Mouse (Mus musculus): Measurements from ENCODE around the gene Zfp207. TPM values are rescaled to one million over a fixed set of nuclear protein-coding genes. Genes with fewer than 3 reads are reported as not detected.
"Not testable (repeated sequence)": the region's sequence is repeated elsewhere in the genome, so short reads cannot be mapped to it uniquely, and the experiment has no call there.

The Zfp207 gene
- total RNA-seq, 4 experiments from 2014 or later: 51.6 to 64.2 (median 60.8) TPM

DNA sequence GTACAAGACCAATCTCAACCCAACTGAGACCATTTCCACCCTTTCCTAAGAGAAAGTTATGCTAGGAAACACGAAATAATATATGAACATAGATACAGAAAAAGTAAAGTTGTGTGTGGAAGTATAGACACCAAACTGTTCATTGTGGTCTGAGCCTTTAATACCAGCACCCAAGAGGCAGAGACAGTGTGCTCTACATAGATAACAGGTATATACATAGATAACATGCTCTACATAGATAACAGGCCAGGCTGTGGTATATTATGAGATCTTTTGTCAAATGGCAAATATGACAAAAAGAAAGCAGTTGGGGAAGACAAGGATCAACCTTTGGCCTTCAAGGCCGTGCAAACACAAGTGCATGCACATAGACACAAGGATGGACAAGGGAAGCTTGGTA is 27.3 kb downstream of the Zfp207 start:
- DNase-seq (ENCODE audit: low spot score): no peak

DNA sequence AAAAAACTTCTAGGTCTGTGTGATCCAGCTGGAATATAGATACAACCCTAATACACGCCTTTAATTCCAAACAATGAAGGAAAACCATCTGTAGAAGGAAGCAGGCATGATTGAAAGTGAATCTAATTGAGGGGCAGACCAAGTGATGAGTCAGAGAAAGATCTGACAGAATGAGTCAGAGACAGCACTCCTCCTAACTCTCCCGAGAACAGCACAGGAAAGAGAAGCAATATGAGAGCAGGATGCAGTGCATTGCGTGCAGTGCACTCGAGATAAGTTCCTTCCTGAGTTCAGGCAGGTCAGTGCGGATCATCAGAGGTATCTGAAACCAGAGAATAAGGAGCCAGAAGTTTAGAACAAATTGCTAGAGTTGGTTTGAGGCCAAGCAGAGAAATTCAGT is 34.0 kb downstream of the Zfp207 start:
- DNase-seq (ENCODE audit: low spot score): no peak

DNA sequence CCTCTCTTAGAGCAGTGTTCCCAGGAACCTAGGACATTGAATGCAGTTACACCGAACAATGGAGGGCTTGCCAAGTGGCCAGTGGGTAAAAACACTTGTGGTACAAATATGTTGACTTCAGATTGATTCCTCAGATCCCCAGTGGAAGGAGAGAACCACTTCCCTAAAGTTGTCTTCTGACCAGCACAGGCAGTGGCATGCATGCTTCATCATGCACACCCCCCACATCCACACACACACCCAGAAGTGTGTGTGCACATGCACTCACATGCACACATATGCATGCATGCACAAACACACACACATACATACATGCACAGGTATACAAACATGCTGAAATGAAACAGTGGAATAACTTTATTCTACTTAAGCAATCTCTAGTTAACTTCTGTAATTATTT is 36.7 kb downstream of the Zfp207 start:
- no peak for DNase-seq (ENCODE audit: low spot score)

DNA sequence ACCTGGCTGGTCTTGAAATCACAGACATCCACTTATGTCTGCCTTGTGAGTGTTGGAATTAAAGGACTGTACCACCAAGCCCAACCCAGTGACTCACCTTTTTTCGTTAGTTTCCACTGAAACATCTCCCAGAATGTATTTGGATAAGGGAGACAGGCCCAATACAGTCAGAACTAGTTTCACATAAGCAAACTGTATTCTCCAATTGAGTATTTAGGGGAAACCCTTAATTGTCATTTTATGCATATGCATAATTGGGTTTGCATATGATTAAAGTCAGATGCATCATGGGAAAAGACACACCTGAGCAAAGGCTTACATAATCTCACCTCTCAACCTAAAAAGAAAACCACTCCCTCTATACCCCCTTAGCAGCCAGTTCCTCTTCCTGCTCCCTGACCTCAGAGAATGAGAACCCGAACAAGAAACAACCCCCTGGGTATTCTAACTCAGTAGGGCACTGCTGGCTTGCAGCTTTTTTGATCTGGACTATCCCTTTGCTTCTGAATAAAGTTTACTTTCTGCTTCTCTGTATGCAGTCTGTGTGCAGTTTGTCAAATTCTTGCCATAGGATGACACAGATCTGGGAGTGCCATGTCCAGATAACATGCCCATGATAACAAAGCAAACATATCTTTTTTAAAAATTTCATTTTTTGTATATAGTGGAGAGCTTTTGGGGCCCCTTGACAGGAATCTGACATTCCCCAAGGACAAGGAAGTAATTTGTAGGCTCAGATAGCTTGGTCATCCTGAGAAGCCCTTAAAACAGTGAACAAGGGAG is 37.3 kb downstream of the Zfp207 start:
- DNase-seq (ENCODE audit: low spot score): no peak

DNA sequence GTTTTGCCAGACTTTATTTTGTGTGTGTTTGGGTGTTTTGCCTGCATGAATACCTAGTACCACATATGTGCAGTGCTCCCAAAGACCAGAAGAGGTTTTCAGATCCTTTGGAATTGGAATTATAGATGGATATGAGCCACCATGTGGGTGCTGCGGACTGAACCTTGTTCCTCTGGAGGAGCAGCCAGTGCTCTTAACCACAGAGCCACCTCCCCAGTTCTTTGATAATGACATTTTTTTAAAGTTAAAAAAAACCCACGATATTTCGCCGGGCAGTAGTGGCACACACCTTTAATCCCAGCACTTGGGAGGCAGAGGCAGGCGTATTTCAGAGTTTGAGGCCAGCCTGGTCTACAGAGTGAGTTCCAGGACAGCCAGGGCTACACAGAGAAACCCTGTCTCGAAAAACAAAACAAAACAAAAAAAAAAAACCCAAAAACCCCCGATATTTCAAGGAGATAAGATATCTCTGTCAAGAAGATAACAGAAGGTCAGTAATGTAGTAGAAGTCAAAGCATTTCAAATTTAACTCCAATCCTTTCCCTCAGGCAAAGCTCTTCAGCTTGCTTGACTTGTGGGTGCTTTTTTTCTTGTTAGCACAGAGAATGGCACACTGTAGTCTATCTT is 38.5 kb downstream of the Zfp207 start:
- DNase-seq (ENCODE audit: low spot score): no peak

DNA sequence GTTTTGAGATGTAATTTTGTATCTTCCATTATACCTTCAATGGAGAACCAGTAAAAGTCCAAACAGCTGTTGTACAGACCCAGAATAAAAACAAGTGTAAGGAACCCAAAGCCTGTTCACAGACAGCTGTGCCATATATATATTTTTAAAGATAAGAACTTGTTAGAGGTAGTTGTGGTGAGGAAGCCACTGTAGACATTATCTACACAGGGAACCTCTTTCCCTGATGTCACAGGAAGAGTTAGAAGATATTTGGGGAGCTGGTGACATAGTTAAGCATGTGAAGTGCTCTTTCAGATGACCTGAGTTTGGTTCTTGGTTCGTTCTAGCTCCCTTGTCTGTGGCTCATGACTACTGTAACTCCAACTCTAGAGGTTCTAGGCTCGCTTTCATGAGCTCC is 41.6 kb downstream of the Zfp207 start:
- DNase-seq (ENCODE audit: low spot score): no peak

DNA sequence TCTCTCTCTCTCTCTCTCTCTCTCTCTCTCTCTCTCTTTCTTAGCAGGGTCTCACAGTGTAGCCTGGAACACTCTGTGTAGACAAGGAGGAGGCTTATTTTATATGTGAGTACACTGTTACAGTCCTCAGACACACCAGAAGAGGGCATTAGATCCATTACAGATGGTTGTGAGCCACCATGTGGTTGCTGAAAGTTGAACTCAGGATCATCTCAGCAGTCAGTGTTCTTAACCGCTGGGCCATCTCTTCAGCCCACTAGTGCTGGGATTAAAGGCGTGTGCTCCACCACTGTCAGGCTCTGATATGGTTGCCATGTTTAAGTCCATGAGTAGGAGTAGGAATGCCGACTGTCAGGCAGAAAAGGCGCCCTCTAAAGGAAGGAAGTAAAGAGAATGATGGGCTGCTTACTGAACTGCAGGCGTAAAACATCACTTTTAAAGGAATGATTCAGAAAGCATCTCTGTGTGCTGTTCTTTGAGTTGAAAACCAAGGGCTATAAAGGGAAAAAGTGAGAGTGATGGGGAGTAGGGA is 42.2 kb downstream of the Zfp207 start:
- DNase-seq (ENCODE audit: low spot score): no peak

DNA sequence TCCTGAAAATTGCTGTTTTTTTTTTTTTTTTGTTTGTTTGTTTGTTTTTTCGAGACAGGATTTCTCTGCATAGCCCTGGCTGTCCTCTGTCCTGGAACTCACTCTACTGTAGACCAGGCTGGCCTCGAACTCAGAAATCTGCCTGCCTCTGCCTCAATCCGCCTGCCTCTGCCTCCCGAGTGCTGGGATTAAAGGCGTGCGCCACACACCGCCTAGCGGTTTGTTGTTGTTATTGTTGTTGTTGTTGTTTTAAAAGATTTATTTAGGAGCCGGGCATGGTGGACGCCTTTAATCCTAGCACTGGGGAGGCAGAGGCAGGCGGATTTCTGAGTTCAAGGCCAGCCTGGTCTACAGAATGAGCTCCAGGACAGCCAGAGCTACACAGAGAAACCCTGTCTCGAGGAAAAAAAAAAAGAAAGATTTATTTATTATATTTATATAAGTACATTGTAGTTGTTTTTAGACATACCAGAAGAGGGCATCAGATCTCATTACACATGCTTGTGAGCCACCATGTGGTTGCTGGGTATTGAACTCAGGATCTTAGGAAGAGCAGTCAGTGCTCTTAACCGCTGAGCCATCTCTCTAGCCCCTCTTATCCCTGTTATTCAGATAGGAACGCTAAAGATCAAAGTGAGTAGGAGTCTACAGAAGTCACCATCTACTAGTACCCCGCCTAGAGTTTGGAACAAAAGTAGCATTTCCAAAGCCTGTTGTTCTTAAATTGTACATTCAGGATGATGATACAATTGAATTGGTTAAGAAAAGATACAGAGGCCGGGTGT is 43.1 kb downstream of the Zfp207 start:
- not testable (repeated sequence) for DNase-seq (ENCODE audit: low spot score)

DNA sequence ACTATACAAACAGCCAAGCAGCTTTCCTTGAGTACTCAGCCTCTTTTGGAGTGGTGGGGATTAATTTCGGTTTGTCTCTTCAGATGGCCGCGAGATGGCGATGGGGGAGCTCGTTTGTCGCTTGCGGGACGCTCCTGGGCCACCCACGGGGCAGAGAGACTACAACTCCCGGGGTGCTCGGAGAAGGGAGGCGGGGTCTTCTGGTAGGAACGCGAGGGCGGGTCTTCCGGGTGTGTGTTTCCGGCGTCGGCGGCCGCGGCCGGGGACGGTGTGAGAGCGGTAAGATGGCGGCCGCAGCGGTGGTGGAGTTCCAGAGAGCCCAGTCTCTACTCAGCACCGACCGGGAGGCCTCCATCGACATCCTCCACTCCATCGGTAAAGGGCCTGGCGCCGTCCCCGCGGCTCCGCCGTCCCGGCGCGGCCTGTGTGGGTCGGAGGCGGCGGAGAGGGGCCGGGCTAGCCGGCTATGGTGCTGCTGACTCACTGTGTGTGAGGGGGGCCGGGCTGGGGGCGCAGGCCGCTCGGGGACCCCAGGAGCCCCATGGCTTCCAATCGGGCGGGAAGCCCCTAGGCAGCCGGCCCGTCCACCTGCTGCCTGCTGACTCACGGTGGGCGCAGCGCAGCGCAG is 45.4 kb downstream of the Zfp207 start, which contains the start of gene Psmd11:
Gene Psmd11 (plus strand): TSS at position 235 of the 628 bp plus-strand sequence.
- DNase-seq (ENCODE audit: low spot score): peak; percentile 95

DNA sequence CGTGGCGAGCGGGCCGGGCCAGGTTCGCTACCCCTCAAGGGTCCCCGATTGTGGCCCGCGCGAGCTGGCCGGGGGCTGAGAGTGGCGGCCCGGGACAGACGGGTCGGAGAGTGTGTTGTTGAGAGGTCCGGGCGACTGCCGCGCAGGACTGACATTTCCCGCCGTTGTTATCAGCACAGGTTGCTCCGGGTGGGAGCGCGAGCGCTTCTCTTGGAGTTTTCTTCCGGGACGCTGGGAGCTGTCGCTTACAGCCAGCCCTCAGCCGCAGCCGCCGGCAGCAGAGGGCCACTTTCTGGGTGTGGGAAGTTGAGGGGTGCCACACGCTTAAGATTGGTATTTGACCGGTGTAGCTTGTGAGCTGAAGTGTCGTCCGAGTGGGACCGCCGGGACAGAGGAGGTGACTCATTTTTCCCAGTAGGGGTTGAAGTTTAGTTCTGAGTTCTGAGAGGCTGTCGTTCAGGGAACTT is 46.0 kb downstream of the Zfp207 start:
- peak; percentile 17 for DNase-seq (ENCODE audit: low spot score)

DNA sequence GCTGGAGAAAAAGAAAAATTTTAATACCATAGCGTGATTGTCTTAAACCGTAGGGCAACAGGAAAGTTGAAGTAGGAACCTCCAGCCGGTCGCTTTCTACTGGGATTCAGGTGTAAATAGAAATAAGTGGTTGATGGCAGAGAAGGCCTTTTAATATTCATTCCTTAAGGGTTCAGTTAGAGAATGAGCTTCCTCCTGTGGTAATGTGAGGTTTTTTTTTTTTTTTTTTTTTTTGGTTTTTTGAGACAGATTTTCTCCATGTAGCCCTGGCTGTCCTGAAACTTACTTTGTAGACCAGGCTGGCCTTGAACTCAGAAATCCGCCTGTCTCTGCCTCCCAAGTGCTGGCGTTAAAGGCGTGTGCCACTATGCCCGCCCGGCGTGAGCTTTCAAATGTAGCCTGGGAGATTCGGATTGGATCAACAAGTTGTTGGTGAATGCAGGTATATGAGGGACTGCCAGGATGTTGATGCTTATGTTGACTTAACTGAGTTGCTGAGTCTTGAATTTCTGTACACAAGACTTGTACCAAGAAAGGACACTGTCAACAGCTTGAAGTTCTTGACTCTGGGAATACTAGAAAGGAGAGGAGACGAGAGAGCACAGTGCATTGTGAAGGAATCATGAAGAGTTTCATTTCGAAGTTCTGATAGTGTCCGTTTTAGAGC is 46.6 kb downstream of the Zfp207 start:
- DNase-seq (ENCODE audit: low spot score): no peak

DNA sequence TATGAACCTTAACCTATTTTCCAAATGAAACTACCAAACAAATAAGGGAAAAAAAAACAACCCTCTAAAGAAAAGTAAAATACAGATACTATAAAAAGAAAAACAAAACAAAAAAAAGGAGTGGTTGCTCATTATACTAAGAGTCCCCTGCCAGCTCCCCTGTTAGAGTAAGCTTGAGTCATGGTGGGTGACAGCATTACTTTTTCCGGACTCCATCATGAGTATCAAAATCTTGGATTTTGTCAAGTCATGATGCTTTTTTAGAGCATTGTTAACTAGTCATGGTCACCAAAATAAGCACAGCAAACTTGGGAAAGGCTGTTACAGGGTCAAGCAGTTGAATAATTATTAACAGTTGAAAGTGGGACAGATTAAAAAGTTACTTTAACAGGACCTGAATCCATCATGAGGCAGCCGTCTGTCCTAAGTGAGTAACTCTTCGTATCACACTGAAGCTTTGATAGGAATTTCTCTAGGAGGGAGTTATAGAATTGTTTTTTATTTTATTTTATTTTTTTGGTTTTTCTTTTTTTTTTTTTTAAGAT is 47.4 kb downstream of the Zfp207 start:
- DNase-seq (ENCODE audit: low spot score): no peak

DNA sequence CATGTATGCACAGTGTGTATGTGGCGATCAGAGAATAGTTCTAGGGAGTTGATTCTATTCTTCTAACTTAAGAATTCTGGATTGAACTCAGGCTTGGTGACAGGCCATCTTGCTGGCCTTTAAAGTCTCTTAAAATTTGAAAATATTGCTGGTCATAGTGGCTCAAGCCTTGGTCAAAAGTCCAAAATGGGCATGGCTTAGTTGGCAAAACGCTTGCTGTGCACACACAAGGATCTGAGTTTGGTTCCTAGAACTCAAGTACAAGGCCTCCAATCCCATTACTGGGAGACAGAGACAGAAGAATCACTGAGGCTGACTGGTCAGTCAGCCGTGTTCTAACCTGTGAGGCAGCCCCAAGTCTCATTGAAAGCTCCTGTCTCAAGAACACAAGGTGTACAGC is 63.8 kb downstream of the Zfp207 start:
- DNase-seq (ENCODE audit: low spot score): no peak

DNA sequence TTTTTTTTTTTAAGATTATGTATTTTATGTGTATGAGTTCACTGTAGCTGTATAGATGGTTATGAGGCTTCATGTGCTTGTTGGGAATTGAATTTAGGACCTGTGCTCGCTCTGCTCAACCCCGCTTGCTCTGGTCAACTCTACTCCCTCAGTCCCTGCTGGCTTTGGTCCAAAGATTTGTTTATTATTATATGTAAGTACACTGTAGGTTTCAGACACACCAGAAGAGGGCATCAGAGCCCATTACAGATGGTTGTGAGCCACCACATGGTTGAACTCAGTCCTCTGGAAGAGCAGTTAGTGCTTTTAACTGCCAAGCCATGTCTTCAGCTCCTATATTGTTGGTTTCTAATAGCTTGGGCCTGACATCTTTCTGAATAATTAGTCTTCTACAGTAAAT is 66.8 kb downstream of the Zfp207 start:
- no peak for DNase-seq (ENCODE audit: low spot score)

DNA sequence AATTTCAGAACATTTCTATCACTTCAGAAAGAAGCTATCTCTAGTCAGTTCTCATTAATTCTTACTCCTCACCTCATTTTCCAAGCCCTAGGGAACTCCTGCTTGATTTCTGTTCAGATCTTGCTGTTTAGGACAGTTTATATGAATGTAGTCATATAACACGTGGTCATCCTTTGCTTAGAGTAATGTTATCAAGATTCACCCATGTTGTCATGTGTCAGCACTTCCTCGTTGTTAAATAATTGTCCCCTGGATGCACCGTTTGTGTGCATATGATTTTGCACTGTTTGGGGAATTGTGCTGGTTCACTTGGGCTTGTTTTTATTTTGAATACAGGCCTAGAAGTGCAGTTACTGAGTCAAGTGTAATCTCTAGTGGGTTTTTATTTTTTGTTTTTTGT is 69.2 kb downstream of the Zfp207 start:
- DNase-seq (ENCODE audit: low spot score): no peak

DNA sequence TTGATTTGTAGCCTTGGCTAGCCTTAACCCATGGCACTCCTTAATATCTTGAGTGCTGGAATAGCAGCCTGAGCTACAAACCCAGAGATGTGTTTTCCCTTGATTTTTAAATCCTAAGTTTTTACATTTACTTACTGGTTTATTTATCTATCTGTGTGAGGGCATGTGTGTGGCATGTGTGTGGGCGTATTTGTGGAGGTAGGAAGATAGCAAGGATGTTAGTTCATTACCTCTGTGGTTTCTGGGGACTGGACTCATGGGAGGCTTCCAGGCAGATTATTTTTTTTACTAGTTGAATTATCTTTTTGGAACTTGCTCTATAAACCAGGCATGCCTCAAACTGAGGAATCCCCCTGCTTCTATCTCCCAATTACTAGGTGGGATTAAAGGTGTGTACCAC is 70.1 kb downstream of the Zfp207 start:
- DNase-seq (ENCODE audit: low spot score): no peak

Other genes starting within 250 kb of the Zfp207 start
- gene Tefm, start 241.1 kb upstream of the Zfp207 start, total RNA-seq (2022): 10 to 100 TPM; 30.1 to 36.3 (median 33.2) TPM
- 10 to 100 TPM in 2 of 4 experiments, 1 to 10 TPM in 2; 8.3 to 12.5 (median 9.9) TPM for gene Adap2, start 229.2 kb upstream of the Zfp207 start, total RNA-seq (2022)
- gene Rnf135, start 199.4 kb upstream of the Zfp207 start, total RNA-seq (2022): 1 to 10 TPM; 5.8 to 6.0 (median 5.9) TPM
- 10 to 100 TPM; 52.5 to 66.9 (median 60.3) TPM for gene Rhot1, start 174.3 kb upstream of the Zfp207 start, total RNA-seq (2022)
- 10 to 100 TPM in 1 of 4 experiments, 1 to 10 TPM in 3; 6.7 to 10.0 (median 7.8) TPM for gene Rhbdl3, start 82.4 kb upstream of the Zfp207 start, total RNA-seq (2022)
- 10 to 100 TPM; 26.4 to 28.9 (median 27.6) TPM for gene 5730455P16Rik, start 5.2 kb upstream of the Zfp207 start, total RNA-seq (2022)
- 100 to 1,000 TPM in 3 of 4 experiments, 10 to 100 TPM in 1; 99.6 to 118 (median 111) TPM for gene Psmd11, start 45.3 kb downstream of the Zfp207 start, total RNA-seq (2022)
- 1 to 10 TPM in 2 of 4 experiments, under 1 TPM in 2; 0.85 to 4.1 (median 1.4) TPM for gene Cdk5r1, start 93.7 kb downstream of the Zfp207 start, total RNA-seq (2022)